Mouse (Mus musculus) testis, postnatal 14 days (tissue): ENCODE data around the gene Camk2b.

Experiments used
- DNase-seq: peaks from one replicate; pipeline ENCODE4 v3.0.0; 2021; ENCODE audit warnings: low spot score

Gene Camk2b

GRCm38 (mm10) chr11:5983629-5984028 is 82.5 kb downstream of the Camk2b start:
- no peak for DNase-seq

- DNase-seq = no peak
Measured at GRCm38 (mm10) chr11:5981323-5981722, 84.8 kb downstream of the Camk2b start.

- no peak for DNase-seq
Measured at GRCm38 (mm10) chr11:5980561-5980960, 85.6 kb downstream of the Camk2b start.

- no peak for DNase-seq
Measured at GRCm38 (mm10) chr11:5980108-5980507, 86.1 kb downstream of the Camk2b start.

GRCm38 (mm10) chr11:5979088-5979487 is 87.1 kb downstream of the Camk2b start:
- DNase-seq = no peak

- no peak for DNase-seq
Measured at GRCm38 (mm10) chr11:5976106-5976505, 90.1 kb downstream of the Camk2b start.

- no peak for DNase-seq
Measured at GRCm38 (mm10) chr11:5975068-5975467, 91.1 kb downstream of the Camk2b start.

GRCm38 (mm10) chr11:5974053-5974452 is 92.1 kb downstream of the Camk2b start:
- DNase-seq = no peak

- DNase-seq = no peak
Measured at GRCm38 (mm10) chr11:5973151-5973550, 93.0 kb downstream of the Camk2b start.

GRCm38 (mm10) chr11:5971202-5971601 is 95.0 kb downstream of the Camk2b start:
- DNase-seq = no peak

- no peak for DNase-seq
Measured at GRCm38 (mm10) chr11:5968223-5968622, 97.9 kb downstream of the Camk2b start.

- no peak for DNase-seq
Measured at GRCm38 (mm10) chr11:5966751-5967150, 99.4 kb downstream of the Camk2b start.

- no peak for DNase-seq
Measured at GRCm38 (mm10) chr11:5965865-5966264, 100.3 kb downstream of the Camk2b start.

- no peak for DNase-seq
Measured at GRCm38 (mm10) chr11:5960051-5960450, 106.1 kb downstream of the Camk2b start.

- peak; percentile 96 for DNase-seq
Measured at GRCm38 (mm10) chr11:5955546-5956276, 110.5 kb downstream of the Camk2b start, which contains the start of gene Ykt6. Gene Ykt6 (plus strand): TSS chr11:5955693.

GRCm38 (mm10) chr11:5954965-5955504 is 111.1 kb downstream of the Camk2b start:
- DNase-seq = peak; percentile 52

GRCm38 (mm10) chr11:5954435-5954834 is 111.7 kb downstream of the Camk2b start:
- no peak for DNase-seq

- no peak for DNase-seq
Measured at GRCm38 (mm10) chr11:5953130-5953765, 112.9 kb downstream of the Camk2b start.

- peak; percentile 66 for DNase-seq
Measured at GRCm38 (mm10) chr11:5952501-5952900, 113.7 kb downstream of the Camk2b start.

- no peak for DNase-seq
Measured at GRCm38 (mm10) chr11:5949586-5950352, 116.4 kb downstream of the Camk2b start, which contains the start of gene Gck. Gene Gck (minus strand): TSS chr11:5950081.

- DNase-seq = no peak
Measured at GRCm38 (mm10) chr11:5948546-5949250, 117.5 kb downstream of the Camk2b start.

GRCm38 (mm10) chr11:5947796-5948195 is 118.4 kb downstream of the Camk2b start:
- no peak for DNase-seq
